Mouse (Mus musculus) fat pad, adult 2 months (tissue): ENCODE data around the gene Hist2h3b.
"Not testable (repeated sequence)": the region's sequence is repeated elsewhere in the genome, so short reads cannot be mapped to it uniquely, and the experiment has no call there.

Experiments
- DNase-seq: peaks from one replicate; pipeline ENCODE4 v3.0.0-alpha.2; 2011; ENCODE audit warnings: low read depth, low spot score; ENCODE audit errors: extremely low read depth

The Hist2h3b gene

GRCm38 (mm10) chr3:96268051-96268775 lies at the start of gene Hist2h3b:
TSS of gene Hist2h3b (plus strand) at chr3:96268654.
- DNase-seq: no peak

DNA sequence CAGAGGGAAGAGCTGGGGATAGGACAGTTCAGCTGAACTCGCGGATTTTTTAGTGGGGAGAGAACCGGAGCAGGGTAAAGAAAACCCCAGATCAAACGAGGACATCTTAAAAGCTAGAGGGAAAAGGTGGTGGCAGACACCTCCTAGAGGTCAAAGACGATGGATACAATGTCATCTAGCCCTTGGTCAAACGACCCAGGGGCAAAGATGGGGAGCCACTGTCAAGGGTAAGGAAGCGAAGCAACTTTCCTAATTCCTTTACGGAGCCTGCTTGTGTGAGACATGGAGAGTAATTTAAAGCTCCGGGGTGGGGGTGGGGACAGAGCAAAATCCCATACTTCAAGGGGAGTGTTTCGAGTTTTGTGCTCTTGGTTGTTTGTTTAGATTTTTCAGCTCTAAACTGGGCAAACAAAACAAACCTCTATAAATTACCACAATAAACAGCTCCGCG lies 49.2 kb upstream of the Hist2h3b start:
- DNase-seq: no peak

DNA sequence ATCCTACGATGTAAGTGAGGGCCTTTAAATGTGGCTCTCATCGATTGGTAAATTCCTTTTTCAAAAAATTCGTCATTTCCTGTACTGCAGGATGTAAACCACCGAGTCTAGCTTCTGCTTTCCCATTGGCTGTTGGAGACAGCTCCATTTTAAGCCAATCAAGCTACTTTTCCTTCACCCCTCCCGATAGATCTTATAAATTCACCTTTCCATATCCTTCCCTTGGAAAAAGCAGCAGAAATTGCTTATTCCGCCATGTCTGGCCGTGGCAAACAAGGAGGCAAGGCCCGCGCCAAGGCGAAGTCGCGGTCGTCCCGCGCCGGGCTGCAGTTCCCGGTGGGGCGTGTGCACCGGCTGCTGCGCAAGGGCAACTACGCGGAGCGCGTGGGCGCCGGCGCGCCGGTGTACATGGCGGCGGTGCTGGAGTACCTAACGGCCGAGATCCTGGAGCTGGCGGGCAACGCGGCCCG lies 48.8 kb upstream of the Hist2h3b start, which contains the start of the genes Bola1 and Hist2h2ab:
Gene Bola1, minus strand, starts transcription at position 49 of the 470 bp plus-strand sequence.
Gene Hist2h2ab, plus strand, starts transcription at position 205 of the 470 bp plus-strand sequence.
- DNase-seq: peak; percentile 65

GRCm38 (mm10) chr3:96220131-96220764 lies 48.2 kb upstream of the Hist2h3b start:
- DNase-seq: not testable (repeated sequence)

DNA sequence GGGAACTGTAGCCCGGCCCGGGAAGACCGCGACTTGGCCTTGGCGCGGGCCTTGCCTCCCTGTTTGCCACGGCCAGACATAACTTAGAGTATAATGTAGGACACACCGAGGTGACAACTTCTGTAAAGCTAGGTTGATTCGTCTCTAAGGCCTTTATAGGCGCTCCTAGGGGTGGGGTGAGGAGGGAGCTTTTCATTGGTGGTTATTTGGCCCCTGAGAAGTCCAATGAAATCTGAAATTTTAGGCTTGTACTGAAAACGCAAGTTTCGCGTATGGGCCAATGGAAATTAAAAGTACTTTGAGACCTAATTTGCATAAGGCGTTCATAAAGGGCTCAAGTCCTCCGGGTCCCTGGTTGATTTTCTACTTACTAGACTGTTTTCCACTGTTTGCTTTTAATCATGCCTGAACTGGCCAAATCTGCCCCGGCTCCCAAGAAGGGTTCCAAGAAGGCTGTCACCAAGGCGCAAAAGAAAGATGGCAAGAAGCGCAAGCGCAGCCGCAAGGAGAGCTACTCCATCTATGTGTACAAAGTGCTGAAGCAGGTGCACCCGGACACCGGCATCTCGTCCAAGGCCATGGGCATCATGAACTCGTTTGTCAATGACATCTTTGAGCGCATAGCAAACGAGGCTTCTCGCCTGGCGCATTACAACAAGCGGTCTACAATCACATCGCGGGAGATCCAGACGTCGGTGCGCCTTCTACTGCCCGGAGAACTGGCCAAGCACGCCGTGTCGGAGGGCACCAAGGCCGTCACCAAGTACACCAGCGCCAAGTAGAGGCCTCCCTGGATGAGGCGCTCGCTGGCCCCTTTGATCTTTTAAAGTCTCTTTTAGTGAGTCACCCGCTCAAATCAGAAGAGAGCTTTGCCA lies 47.5 kb upstream of the Hist2h3b start, which contains the start of the genes Hist2h2ac and Hist2h2be:
Gene Hist2h2ac, minus strand, starts transcription at position 116 of the 875 bp plus-strand sequence.
Gene Hist2h2be, plus strand, starts transcription at position 355 of the 875 bp plus-strand sequence.
- peak; percentile 75 for DNase-seq

DNA sequence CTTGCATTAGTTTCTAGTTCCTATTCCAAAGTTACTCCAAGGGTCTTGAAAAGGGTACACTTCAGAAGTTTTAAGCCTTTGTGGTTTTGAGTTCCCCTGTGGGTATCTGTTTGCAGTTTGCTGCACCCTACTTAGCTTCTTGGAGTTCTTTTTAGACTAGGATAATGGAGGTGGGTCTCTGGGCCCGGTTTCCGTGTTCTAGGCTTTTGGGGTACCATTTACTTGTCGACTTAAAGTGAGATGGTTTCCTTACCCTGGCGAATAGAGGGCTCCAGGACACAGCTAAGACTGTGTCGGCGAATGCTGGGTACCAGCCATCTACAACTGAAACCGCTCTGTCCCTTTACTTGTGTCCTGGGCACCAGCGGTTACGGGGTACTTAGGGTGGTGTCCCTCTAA lies 46.8 kb upstream of the Hist2h3b start:
- DNase-seq: no peak

DNA sequence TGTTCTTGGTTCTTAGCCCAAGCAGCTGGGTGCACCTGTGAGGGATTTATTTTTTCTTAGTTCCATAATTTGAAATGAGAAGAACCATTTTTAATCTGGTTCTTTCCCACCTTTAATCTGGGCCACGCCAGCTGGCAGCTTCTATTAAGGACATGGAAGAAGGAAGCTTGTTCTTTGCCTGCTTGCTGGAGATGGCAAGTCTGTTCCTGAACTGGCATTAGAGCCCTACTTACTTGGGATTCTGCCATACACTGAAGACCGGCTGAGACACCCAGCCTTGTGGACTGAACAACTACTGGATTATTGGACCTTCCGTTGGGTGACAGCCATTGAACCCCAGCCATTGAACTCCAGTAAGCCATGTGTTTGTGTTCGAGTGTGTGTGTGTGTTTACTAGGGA lies 45.7 kb upstream of the Hist2h3b start:
- DNase-seq: no peak

GRCm38 (mm10) chr3:96225421-96225820 lies 43.0 kb upstream of the Hist2h3b start:
- DNase-seq: no peak

DNA sequence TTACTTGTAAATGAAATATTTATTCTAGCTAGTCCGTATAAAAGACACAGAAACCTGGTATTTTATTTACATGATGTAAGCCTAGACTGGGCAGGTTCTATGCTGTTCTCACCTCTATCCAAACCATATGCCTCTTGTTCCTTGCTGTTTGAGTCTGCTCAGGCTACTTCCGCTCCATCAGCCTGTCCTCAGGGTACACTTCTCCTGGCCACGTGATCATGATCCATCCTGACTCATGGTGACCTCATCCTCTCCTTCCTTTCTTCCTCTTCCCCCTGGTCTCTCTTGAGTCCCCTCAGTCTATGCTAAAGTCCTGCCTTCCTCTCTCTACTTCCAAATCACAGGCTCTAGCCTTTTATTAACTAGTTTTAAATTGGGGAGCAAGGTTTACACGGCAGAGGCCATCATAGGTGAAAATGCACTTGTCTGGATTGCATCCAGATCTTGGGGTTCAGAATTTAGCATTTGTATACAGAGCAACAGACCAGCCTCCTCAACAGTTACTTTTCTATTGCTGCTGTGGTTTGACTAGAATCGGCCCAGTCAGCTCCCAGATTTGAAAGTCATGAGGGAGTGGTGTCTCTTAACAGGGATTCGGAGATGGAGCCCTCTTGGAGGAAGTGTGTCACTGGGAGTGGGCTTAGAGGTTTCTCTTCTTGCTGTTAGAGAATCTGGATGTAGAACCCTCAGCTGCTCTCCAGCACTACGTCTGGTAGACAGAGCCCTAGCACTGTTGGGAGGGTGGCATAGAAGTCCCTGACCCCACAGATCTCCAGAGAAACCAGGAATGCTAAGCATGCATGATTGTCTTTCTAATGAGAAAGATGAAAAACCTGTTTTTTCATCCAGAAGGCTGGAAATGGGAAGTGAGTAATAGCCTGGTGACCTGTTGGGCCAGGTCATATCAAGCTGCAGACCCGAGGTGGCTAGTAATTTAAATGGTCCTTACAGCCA lies 41.5 kb upstream of the Hist2h3b start:
- DNase-seq: no peak

- DNase-seq: no peak
Measured at GRCm38 (mm10) chr3:96228828-96229227, 39.6 kb upstream of the Hist2h3b start.

GRCm38 (mm10) chr3:96230404-96230803 lies 38.0 kb upstream of the Hist2h3b start:
- no peak for DNase-seq

GRCm38 (mm10) chr3:96230910-96231757 lies 37.3 kb upstream of the Hist2h3b start:
- no peak for DNase-seq

DNA sequence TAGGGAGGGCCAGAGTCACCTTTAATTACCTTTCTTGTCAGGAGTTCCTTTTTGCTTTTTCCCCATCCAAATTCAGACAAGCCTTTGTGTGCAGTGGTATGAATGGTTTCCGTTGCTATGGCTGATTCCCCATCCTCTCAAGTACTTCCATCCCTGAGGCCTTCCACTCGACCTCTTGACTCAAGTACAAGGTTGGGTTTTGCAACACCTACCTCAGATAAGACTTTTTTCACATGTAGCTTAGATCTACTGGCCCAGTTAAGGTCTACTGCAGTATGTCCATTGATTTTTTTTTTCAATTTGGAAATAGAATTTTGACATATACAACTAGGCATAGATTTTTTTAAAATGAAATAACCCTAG lies 36.7 kb upstream of the Hist2h3b start:
- DNase-seq: no peak

DNA sequence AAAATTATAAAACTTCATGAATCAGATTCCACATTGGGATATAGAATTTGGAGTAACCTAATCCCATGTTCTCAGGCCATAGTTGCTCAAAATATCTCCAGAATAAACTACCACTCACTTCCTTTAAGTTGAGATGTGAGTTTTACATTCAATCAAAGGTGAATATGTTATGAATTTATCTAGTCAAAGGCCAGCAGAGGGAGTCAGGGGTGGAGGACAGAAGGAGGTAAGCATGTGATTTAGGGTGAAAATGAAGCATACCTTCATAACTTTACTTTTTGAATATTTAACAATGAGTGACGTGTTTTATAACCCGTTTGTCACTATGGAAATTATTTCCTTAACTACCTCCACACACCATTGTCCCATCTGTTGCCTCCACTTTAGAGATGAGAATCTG lies 33.5 kb upstream of the Hist2h3b start:
- no peak for DNase-seq

- no peak for DNase-seq
Measured at GRCm38 (mm10) chr3:96235836-96236235, 32.6 kb upstream of the Hist2h3b start.

DNA sequence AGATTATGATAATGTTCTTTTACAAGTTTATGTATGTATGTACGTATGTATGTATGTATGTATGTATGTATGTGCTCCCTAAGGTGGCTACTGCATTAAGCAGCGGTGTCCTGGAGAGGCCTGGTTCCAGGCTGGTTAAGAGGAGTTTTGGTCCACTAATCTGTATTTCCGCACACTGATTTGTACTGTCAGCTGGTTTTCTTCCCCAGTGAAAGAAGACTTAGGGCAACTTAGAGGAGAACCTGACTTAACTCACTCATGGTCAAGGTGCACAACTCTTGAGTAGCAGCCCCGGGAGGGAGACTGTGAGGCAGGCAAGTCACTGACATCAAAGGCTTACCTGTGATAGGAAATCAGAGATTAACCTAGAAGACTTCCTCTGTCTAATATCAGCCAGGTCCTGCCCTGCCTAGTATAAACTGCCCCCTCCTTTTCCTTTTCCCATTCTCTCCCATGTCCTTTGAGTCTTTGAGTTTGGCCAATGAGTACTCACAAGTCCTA lies 31.6 kb upstream of the Hist2h3b start:
- no peak for DNase-seq

DNA sequence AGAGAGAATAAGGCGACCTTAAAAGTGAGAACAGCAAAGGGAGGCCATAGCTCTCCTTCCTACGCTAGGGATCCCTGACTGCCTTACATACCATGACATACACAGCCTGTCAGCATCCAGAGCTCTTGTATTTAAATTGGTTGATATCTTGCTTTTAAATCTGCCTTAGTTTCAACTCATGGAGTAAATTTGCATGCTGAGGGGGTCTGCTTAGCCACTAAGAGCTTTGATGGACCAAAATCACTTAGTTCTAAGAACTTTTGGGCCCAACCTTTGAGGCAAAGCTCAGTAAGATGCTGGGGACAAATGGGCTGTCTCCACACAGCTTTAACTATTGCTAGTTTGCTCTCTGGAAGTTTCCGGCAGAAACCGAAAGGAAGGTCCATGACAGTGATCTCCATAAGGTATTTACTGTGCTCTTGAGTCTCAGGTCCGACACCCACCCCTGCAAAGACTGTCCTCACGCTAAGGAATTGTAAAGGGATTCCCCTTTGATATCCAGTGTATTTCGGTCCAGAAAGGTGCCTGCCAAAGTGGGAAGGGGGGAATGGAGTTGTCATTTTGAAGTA lies 31.0 kb upstream of the Hist2h3b start:
- no peak for DNase-seq

DNA sequence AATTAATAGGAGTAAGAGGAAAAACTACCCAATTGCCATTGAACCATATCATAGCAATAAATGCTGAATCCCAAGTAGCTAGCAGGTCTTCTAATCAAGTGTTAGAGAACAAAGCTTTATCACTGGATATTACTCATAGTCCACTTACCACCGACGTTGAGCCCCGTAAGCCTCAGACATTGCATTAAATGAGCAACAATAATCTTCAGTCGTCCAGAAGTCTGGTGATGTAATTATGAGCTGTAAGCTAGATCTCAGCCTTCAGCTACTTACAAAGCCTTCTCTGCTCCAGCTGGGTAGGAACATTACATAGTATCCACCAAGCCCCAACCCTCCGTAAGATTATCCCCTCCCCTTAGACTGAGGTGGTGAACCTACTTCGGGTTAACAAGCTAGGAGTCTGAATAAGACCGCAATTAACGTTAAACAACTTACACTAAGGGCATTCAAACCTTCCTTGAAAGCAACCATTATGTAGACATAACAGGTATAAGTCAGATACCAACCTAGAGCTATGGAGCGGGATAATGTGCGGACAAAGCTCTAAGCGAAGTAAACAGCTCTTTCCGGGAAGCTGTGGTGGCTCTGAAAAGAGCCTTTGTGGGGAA lies 30.4 kb upstream of the Hist2h3b start:
- DNase-seq: no peak
